Mouse (Mus musculus) forebrain, postnatal 0 days (tissue): ENCODE measurements around the gene Cdkal1. TPM values are rescaled to one million over a fixed set of nuclear protein-coding genes. Genes with fewer than 3 reads are reported as not detected.
A peak's percentile ranks its signal among the peaks of the same experiment; 100 is the strongest.

Experiments used
- ATAC-seq: fragments of 200-750 bp; cut with Nextera tagmentation; 2 replicates; pipeline ENCODE4 v1.8.0; 2017; ENCODE audit warnings: mild to moderate bottlenecking, moderate library complexity
- DNase-seq: peaks from one replicate; pipeline ENCODE4 v3.0.0-alpha.2; 2015
- H3K27ac ChIP-seq: fragments of 300-500 bp; sonication (generic); 2 replicates; pipeline ENCODE4 v1.5.1; 2014; ENCODE audit warnings: low read depth, mild to moderate bottlenecking, antibody characterized with exemption, low read length, moderate library complexity, mixed read lengths
- H3K27me3 ChIP-seq: fragments of 300-500 bp; sonication (generic); 2 replicates; pipeline ENCODE4 v1.6.1; 2014; ENCODE audit warnings: mild to moderate bottlenecking, low read length, mixed read lengths; ENCODE audit not compliant: insufficient read depth
- H3K36me3 ChIP-seq: fragments of 300-500 bp; sonication (generic); 2 replicates; pipeline ENCODE4 v1.6.1; 2014; ENCODE audit warnings: mild to moderate bottlenecking, moderate library complexity; ENCODE audit not compliant: insufficient read depth
- H3K4me1 ChIP-seq: fragments of 300-500 bp; sonication (generic); 2 replicates; pipeline ENCODE4 v1.6.1; 2014; ENCODE audit warnings: antibody characterized with exemption; ENCODE audit not compliant: insufficient read depth
- H3K4me2 ChIP-seq: fragments of 300-500 bp; sonication (generic); 2 replicates; pipeline ENCODE4 v1.6.1; 2014; ENCODE audit warnings: low read depth, mild to moderate bottlenecking, moderate library complexity
- H3K4me3 ChIP-seq: fragments of 300-500 bp; sonication (generic); 2 replicates; pipeline ENCODE4 v1.5.1; 2014; ENCODE audit warnings: low read depth, low read length, mixed read lengths
- H3K9ac ChIP-seq: fragments of 300-500 bp; sonication (generic); 2 replicates; pipeline ENCODE4 v1.6.1; 2014; ENCODE audit warnings: mild to moderate bottlenecking
- H3K9me3 ChIP-seq: fragments of 300-500 bp; sonication (generic); 2 replicates; pipeline ENCODE4 v1.6.1; 2016; ENCODE audit warnings: low read length
- CTCF ChIP-seq: sonication (generic); IDR thresholded peaks from 2 replicates; pipeline ENCODE4 v1.5.1; 2016; ENCODE audit warnings: antibody characterized with exemption, control low read depth, low read depth
- WGBS: fragments of 180-500 bp; shearing (Covaris S2); extraction: QIAGEN DNeasy Blood & Tissue Kit; methylation state at CpG from one replicate; pipeline ENCODE4 v1.1.7; 2014; 5-methylcytosine and 5-hydroxymethylcytosine counted together
- polyA plus RNA-seq: library from polyadenylated mRNA; unstranded; fragments of >200 nt; fragmentation: Nextera tagmentation; extraction: Ambion mirVana; gene quantifications from 2 replicates; pipeline ENCODE4 v1.2.1, GENCODE M21; 2015
- total RNA-seq: library from RNA; depleted of rRNA; stranded (reverse); fragments of >200 nt; gene quantifications from 2 replicates; pipeline ENCODE4 v1.2.3, GENCODE M21; 2014

Cdkal1 gene
- total and polyA plus RNA-seq, 2 experiments from 2014 or later: 16.7 to 18.3 TPM

DNA sequence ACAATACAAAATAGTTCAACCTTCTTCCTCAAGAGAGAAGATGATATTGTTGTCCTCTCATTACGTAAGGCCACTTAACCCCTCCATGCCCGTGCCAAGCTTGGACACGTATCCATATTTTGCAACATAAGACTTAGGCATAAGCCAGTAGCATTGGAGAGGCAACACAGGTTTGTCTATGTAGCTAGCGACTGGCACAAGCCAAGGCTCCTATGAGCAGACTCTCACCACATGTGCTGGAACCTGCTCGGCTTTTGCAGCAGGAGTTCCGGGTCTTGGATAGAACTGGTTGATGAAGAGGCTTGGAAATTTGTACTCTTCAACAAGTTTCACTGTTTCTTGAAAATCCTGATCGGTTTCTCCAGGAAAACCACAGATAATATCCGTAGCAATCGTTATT, 381.2 kb downstream of the Cdkal1 start:
- no peak overlapping the region for H3K4me2 ChIP-seq

DNA sequence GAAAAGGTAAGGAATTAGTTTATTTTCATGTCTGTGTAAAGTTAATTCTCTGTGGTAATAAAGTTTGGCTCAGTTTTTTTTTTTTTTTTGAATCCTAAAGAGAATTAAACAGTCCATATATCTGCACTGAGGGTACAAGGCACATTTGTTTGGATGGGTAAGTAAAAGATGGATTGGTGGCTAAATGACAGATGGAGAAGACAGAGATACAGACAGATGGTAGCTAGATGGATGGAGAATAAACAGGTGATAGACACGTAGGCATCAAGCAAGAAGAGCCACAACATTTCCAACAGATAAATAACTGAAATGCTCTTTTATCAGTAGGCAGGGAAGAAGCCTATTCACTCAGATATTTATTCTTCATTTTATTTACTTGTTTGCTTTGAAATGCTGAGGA, 381.7 kb downstream of the Cdkal1 start:
- whole genome bisulfite sequencing: 69% methylated on average over 1 of the region's 1 CpGs
- Histone ChIP-seq H3K27me3 (no peaks in the 10 kb centered on the region), H3K36me3 (no peaks in the 10 kb centered on the region), H3K9me3 (no peaks in the 10 kb centered on the region), H3K4me1 (no peaks in the 10 kb centered on the region), H3K4me3 (no peak overlapping the region), H3K4me2 (no peak overlapping the region), H3K9ac (no peak overlapping the region), H3K27ac (no peak overlapping the region)
- DNase-seq (no peak), ATAC-seq (no peak)
- TF ChIP-seq CTCF: no peak

More for the DNA sequence above, 381.2 kb downstream of the Cdkal1 start:
- Histone ChIP-seq H3K9me3 (no peaks in the 10 kb centered on the region), H3K9ac (no peak overlapping the region), H3K4me3 (no peak overlapping the region), H3K36me3 (no peaks in the 10 kb centered on the region), H3K27me3 (no peaks in the 10 kb centered on the region), H3K4me1 (no peaks in the 10 kb centered on the region), H3K27ac (no peak overlapping the region)
- 88% methylated on average over 9 of the region's 9 CpGs for WGBS
- no peak for DNase-seq
- TF ChIP-seq CTCF: no peak
- ATAC-seq: no peak

GRCm38 (mm10) chr13:29462271-29462670, 393.2 kb downstream of the Cdkal1 start:
- no peaks in the 10 kb centered on the region for H3K27me3 ChIP-seq
- H3K9me3 ChIP-seq: no peaks in the 10 kb centered on the region
- WGBS: 95% methylated on average over 6 of the region's 6 CpGs
- H3K27ac ChIP-seq: no peak overlapping the region
- H3K9ac ChIP-seq: no peak overlapping the region
- no peak overlapping the region for H3K4me3 ChIP-seq
- TF ChIP-seq CTCF: no peak
- no peaks in the 10 kb centered on the region for H3K4me1 ChIP-seq
- ATAC-seq (no peak), DNase-seq (no peak)
- H3K36me3 ChIP-seq: no peaks in the 10 kb centered on the region
- no peak overlapping the region for H3K4me2 ChIP-seq

- Histone ChIP-seq H3K4me1 (no peaks in the 10 kb centered on the region), H3K9me3 (no peaks in the 10 kb centered on the region), H3K4me3 (no peak overlapping the region), H3K9ac (no peak overlapping the region), H3K36me3 (no peaks in the 10 kb centered on the region), H3K4me2 (no peak overlapping the region), H3K27me3 (no peaks in the 10 kb centered on the region), H3K27ac (no peak overlapping the region)
- ATAC-seq (no peak), DNase-seq (no peak)
- no peak for TF ChIP-seq CTCF
- WGBS: 80% methylated on average over 5 of the region's 5 CpGs
Observed at GRCm38 (mm10) chr13:29460741-29461140, 394.7 kb downstream of the Cdkal1 start.

DNA sequence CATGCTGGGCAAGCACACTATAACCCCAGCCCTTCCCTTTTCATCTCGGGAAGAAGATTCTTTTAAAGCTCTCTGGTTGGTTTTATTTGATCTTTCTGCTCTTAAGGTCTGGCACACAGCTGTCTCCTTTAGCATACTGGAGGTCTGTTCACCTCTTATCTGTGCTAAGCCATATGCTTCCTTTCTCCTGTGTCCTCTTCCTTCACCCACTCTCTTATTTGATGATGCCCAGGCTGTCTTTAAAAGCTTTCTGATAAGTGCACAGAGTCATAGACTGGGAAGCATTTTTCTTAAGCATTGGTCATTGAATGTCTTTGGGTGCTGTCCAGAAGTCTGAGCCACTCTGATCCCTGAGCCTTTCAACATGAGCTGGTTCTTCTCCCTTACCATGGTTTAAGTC, 397.1 kb downstream of the Cdkal1 start:
- no peak for DNase-seq
- TF ChIP-seq CTCF: no peak
- Histone ChIP-seq H3K4me2 (no peak overlapping the region), H3K27ac (no peak overlapping the region), H3K36me3 (no peaks in the 10 kb centered on the region), H3K9ac (no peak overlapping the region), H3K4me1 (no peaks in the 10 kb centered on the region), H3K4me3 (no peak overlapping the region), H3K9me3 (no peaks in the 10 kb centered on the region), H3K27me3 (no peaks in the 10 kb centered on the region)
- ATAC-seq: no peak
- WGBS: 73% methylated on average over 1 of the region's 1 CpGs

- Histone ChIP-seq H3K4me1 (no peaks in the 10 kb centered on the region), H3K9me3 (no peaks in the 10 kb centered on the region), H3K27me3 (no peaks in the 10 kb centered on the region), H3K4me3 (no peak overlapping the region), H3K36me3 (no peaks in the 10 kb centered on the region), H3K4me2 (no peak overlapping the region), H3K9ac (no peak overlapping the region), H3K27ac (no peak overlapping the region)
- ATAC-seq: no peak
- TF ChIP-seq CTCF: no peak
- 71% methylated on average over 2 of the region's 2 CpGs for WGBS
- no peak for DNase-seq
Observed at GRCm38 (mm10) chr13:29437067-29437466, 418.4 kb downstream of the Cdkal1 start.

- WGBS: 46% methylated on average over 4 of the region's 4 CpGs
- peak; percentile 76 for DNase-seq
- Histone ChIP-seq H3K9ac (no peak overlapping the region), H3K4me3 (no peak overlapping the region), H3K4me2 (no peak overlapping the region), H3K36me3 (no peaks in the 10 kb centered on the region), H3K27ac (no peak overlapping the region), H3K9me3 (no peaks in the 10 kb centered on the region), H3K4me1 (0 out of 2 replicates have a peak, but pooled peaks cover 3% of the 10 kb centered on the region), H3K27me3 (no peaks in the 10 kb centered on the region)
- no peak for TF ChIP-seq CTCF
- peak; percentile 90 for ATAC-seq
Observed at GRCm38 (mm10) chr13:29434726-29435125, 420.7 kb downstream of the Cdkal1 start.

DNA sequence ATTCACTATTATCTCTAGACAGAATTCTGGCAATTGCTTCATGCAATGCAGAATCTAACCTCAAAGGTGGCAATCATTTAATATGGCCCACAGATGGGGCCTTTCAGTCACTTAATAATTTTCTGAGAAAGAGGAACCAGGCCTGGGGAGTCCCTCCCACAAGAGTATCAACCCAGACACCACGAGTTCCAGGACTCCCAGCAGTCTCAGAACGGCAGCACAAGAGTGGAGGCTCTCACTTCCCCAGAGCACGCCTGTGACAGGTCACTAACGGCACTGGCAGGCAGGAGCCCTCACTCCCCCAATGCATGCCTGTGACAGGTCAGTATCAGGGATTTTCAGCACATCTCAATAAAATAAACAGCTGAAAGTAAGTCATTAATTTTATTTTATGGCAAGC, 424.6 kb downstream of the Cdkal1 start:
- 0 out of 2 replicates have a peak, but pooled peaks cover 5% of the 10 kb centered on the region for H3K4me1 ChIP-seq
- no peak for TF ChIP-seq CTCF
- DNase-seq (no peak), ATAC-seq (no peak)
- H3K27ac ChIP-seq: no peak overlapping the region
- no peaks in the 10 kb centered on the region for H3K36me3 ChIP-seq
- H3K4me2 ChIP-seq: no peak overlapping the region
- no peaks in the 10 kb centered on the region for H3K9me3 ChIP-seq
- H3K27me3 ChIP-seq: no peaks in the 10 kb centered on the region
- no peak overlapping the region for H3K9ac ChIP-seq
- 44% methylated on average over 4 of the region's 4 CpGs for WGBS
- no peak overlapping the region for H3K4me3 ChIP-seq
